Mouse (Mus musculus) adrenal gland, postnatal 36 days (tissue): ENCODE results near the gene Pdia4. TPM values are rescaled to one million over a fixed set of nuclear protein-coding genes. Genes with fewer than 3 reads are reported as not detected.
A peak's percentile ranks its signal among the peaks of the same experiment; 100 is the strongest.
"Not testable (repeated sequence)": the region's sequence is repeated elsewhere in the genome, so short reads cannot be mapped to it uniquely, and the experiment has no call there.

Experiments used
- DNase-seq, 2 experiments: peaks; one replicate each; pipeline ENCODE4 v3.0.0; 2021; ENCODE audit warnings: mixed read lengths in 1 of 2
- total RNA-seq, 2 experiments: library from RNA; stranded (reverse); gene quantifications; 2 replicates each; pipeline ENCODE4 v1.2.3; 2021

The Pdia4 gene
- total RNA-seq, 2 experiments from 2014 or later: 93.8 to 97.5 TPM

DNA sequence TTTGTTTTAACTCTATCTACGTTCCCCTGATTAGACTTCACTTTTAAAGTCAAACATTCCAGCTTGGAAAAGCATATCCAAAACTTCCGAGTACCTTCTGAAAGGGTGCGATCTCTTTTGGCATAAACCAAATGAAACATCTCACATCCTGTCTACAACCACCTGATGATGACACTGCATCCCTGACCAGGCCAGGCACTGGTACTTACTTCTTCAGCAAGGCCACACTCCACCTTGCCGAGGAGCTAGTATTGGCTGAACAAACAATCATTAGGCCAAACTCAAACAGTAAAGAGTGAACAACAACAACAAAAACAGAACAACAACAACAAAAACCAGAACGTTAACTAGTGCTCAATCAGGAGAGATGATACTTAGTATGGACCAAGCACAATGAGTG is 1.9 kb downstream of the Pdia4 start:
- no peak for DNase-seq

DNA sequence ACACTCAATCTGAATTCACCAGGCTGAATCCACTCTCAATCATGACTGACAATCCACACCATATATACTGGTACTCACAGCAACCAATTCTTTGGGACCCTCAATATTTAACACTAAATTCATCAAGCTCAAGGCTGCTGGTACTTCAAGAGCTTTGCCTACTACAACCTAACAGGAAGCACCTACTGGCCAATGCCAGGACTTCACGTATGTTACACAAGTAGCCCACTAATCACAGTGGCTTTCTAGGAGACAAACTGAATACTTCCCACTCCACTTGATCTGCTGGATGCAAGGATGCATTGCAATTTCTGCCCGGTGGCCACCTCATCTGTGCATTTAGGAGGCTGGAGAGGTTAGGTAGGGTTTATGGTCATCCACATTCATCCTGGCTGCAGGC is 3.0 kb downstream of the Pdia4 start:
- DNase-seq: no peak

GRCm38 (mm10) chr6:47809053-47809452 is 4.2 kb downstream of the Pdia4 start:
- no peak for DNase-seq

DNA sequence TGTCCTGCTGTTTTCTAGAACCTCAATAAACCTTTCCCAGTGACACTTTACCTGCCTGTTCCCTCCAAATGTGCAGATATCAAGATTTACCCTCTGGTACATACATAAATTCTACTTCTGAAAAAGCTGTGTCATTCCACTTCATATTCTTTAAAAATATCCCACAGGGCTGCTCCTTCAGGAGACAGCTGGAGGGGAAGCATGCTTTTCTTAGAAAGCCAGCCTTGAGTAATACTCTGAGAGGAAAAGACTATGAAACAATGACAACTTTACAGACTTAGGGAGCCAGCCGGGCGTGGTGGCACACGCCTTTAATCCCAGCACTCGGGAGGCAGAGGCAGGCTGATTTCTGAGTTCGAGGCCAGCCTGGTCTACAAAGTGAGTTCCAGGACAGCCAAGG is 4.7 kb downstream of the Pdia4 start:
- no peak for DNase-seq

DNA sequence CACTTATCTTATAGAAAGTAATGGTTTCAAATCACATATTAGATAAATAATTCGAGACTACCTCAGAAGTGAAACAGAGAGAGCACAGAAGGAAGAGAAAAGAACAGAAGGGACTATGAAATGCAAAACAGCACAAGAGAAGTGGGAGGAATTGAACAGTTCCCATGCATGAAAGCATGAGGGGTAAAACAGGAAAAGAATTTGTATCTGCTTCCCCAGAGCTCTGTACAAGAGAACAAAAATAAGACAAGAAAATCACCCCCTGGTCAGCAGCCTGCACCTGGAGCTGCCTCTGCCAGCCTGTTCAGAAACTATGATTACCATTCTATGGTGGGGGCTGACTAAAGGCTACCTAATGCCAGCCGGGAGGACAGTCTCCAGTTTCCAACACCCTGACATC is 5.8 kb downstream of the Pdia4 start:
- no peak for DNase-seq

GRCm38 (mm10) chr6:47805520-47805919 is 7.7 kb downstream of the Pdia4 start:
- DNase-seq: no peak

DNA sequence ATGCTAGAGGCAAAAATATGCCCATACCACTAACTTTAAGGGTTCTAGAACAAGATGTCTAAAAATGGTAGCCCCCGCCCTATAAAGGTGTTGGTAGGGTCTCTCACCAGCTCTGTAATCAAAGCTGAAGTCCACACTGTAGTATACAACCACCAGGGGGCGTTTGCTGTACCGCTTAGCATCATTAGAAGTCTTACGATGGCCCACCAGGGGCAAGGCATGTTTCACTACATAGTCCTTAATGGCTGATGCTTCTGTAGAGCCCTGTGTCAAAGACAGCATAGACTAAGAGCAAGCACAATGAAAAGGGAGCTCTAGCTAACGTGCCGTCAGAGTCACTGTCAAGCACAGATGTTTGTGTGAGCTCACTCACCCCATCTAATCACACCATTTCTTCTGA is 14.2 kb downstream of the Pdia4 start:
- peak; percentile 38 to 72 for DNase-seq

DNA sequence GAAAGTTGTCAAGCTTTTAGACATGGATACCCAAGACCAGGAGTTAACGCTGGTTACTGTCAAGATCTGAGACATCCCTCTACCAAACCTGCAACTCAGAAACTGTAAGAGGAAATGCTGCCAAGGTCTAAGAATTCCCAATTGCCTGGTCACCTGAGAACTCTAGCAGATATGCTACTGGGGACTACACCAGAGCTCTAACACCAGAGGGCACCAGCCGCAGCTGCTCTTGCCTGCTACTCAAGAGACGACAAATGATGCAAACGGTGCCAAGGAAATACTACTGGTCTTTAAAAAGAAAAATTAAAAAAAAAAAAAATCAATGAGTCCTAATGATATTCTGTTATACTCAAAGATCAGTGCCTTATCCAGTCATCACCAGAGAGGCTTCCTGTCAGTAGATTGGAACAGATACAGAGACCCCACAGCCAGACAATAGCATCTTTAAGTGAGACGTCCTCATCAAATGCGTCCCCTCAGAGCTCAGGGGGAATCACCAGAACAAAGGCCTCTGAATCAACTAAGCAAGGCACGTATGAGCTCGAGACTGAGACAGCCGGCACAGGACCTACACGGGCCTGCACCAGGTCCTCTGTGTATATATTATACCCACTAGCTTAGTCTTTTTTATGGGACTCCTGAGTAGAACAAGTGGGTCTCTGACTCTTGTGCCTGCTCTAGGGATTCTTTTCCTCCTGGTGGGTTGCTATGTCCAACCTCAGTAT is 19.0 kb downstream of the Pdia4 start:
- peak; percentile 50 to 60 for DNase-seq

GRCm38 (mm10) chr6:47793284-47793683 is 19.9 kb downstream of the Pdia4 start:
- DNase-seq: no peak

DNA sequence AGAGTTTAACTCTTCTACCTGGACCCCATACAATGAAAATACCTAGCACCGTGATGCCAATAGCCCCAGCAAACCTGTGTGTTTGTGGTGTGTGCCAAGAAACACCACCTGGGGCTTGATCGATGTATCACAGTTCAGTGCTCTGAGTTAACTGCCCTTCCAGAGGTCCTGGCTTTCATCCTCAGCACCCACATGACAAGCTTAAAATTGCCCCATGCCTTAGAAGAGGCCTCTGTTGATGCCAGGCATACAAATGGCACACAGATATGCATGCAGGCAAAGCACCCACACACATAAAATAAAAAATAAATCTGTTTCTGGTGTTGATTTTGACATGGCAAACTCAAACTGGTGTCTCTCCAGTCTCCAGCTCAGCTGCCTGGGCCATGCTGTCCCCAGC is 20.7 kb downstream of the Pdia4 start:
- no peak for DNase-seq

DNA sequence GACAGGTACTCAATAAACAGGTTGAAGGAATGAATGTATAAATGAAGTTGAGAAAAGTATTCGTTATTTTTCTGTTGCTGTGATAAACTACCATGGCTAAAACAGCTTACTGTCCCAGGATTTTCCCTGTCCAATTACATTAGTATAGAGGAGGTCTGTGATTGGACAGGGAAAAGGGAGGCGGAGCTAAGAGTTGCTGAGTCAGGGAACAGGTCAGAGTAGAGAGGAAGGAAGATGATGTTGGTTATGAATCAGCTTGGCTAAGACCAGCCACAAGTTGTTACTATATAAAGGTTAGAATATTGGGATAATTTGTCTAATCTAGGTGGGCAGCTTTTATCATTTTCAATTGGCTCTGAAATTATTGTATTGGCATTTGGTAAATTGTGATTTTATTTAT is 22.5 kb downstream of the Pdia4 start:
- DNase-seq: peak; percentile 62 to 75

DNA sequence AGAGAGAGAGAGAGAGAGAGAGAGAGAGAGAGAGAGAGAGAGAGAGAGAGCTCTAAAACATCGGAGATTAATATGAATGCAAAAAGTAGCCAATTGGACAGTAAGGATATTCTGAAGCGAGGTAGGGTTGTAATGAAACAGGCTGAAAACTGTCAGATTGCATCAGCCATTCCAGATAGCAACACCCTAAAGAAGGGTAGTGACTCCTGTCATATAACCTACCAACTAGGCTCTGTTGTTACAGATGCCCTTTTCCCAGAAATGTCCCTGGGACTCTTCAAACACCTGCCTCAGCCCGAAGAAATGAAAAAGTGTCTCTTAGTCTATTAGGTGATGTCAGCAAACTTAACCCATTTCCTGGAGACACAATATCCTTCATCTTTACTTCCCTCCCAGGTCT is 24.4 kb downstream of the Pdia4 start:
- DNase-seq: no peak

- DNase-seq: peak; percentile 80 to 83
Observed at GRCm38 (mm10) chr6:47787941-47788736, 25.1 kb downstream of the Pdia4 start.

DNA sequence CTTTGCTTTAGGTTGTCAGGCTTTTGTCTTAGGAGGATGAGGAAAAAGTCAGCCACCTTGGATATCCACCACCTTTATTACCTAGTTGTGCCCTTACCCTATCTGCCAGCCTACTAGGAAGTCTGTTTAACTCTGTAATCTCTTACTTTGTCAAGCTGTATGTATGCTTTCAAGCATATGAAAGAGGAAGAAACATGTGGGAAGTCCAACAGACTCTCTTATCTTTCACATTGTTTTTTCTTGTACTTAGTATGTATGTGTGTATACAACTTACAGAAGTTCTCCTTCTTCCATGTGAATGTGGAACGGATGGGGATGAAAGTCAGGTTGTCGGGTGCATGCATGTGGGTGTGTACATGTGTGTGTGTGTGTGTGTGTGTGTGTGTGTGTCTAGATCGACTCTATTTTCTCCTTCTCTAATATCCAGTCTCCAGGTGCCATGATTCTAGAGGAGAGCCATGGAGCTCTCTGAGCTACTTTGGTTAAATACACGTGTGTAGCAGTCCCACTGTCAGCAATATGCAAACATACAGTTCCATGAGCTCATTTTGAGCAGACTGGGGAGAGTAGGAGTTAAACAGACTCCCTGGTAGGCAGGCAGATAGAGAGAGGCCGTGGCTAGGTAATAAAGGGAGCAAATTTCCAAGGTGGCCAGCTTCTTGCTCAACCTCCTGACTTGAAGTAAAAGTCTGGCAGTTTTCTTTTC is 28.4 kb downstream of the Pdia4 start:
- DNase-seq: no peak

DNA sequence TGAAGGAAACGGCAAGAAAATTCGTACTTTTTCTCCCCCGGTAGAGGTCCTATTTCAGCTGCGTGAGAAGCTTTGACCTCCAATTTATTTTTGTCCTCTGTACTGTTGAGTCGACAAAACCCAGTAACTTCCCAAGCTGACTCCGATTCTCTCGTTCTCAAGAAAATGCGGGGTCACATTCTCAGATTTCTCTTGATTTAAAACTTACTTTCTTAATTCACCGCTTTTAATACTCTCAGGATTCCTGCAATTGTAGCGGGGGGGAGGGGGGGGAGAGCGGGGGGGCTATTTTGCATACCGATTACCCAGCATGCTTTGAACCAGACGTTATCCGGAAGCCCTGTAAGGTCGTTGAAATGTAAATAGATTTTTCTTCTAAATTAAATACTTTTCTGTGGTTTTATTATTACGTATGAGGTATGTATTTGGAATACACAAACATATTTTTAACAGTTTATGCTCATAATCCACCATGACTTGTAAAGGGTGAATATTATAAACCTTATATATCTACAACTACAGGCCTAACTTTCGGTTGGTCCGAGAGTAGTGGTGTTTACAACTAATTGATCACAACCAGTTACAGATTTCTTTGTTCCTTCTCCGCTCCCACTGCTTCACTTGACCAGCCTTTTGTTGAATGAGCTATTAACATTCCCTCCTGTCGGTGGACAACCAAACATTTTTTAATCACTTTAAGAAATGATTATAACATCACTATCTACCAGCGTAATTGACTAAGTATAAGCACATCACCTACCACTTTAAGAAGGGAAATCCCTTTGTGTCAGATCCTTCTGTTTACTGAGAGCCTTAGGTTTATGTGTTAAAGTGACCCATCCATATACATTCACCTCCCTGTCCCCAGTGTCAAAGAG is 31.9 kb downstream of the Pdia4 start:
- DNase-seq: peak in 1 of 2 experiments; percentile 54

DNA sequence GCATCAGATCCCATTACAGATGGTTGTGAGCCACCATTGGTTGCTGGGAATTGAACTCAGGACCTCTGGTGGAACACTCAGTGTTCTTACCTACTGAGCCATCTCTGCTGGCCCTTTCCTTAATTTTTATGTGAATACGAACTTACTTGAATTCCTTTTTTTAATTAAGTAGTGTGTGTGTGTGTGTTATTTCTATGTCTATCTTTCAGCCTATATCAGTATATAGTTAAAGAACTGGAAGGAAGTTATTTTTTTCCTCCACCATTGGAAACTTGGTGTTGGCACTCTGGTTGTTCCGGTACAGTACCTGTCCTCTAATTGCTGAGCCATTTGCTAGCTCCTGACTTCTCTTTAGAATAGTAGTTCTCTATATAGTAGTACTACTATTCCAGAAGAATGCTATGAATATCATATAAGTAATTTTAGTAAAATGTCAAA is 32.6 kb downstream of the Pdia4 start:
- DNase-seq: peak; percentile 19 to 26

GRCm38 (mm10) chr6:47771760-47772159 is 41.5 kb downstream of the Pdia4 start:
- DNase-seq: not testable (repeated sequence)

GRCm38 (mm10) chr6:47771113-47771512 is 42.1 kb downstream of the Pdia4 start:
- DNase-seq: not testable (repeated sequence)

DNA sequence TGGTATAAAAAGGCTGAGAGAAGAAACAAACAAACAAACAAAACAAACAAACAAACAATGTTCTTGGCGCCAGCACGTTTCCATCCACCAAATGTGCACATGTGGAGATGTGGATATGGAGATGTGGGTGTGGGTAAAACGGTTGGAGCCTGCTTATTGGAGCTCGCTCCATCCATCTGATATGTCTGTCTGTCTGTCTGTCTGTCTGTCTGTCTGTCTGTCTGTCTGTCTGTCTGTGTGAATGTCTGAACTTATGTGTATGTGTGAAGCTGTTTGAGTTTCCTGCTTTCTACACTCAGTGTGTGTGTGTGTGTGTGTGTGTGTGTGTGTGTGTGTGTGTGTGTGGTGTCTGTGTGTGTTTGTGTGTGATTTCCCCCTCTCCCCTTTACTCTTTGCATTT is 43.4 kb downstream of the Pdia4 start:
- DNase-seq: not testable (repeated sequence)

DNA sequence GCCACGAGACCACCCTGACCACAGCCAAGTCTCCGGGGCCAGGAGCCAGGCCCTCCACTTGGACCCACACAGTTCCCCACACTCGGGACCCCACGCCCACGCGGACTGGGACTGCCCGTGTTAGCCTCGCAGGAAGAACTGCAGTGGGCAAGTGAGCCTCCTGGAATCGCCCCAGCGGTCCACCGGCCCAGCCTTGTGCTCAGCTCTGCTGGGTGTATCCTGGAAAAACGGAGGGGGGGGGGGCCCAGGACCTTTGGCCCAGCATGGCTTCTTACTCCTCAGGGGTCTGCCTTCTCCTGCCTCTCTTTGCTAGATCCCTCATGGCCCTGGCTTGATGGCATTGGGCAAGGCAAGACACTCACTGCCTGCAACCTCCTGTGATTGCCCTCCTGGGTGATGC is 44.7 kb downstream of the Pdia4 start:
- not testable (repeated sequence) for DNase-seq

DNA sequence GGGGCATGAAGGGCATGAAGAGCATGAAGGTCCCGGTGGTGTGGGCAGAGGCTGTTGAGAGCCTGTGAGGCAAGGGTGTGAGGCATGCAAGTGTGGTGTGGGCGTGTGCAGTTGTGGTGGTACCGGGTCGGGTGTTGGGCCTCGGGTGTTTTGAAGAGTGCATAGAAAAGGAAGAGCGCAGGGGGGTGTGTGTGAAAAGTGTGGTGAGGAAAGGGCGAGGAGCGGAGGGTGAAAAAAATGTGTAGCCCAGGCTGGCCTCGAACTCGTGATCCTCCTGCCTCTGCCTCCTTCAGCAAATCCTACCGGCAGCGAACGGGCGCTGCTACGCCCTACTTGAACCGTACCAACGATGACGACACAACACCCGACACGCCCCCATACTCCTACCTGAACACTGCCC is 45.9 kb downstream of the Pdia4 start:
- DNase-seq: not testable (repeated sequence)

DNA sequence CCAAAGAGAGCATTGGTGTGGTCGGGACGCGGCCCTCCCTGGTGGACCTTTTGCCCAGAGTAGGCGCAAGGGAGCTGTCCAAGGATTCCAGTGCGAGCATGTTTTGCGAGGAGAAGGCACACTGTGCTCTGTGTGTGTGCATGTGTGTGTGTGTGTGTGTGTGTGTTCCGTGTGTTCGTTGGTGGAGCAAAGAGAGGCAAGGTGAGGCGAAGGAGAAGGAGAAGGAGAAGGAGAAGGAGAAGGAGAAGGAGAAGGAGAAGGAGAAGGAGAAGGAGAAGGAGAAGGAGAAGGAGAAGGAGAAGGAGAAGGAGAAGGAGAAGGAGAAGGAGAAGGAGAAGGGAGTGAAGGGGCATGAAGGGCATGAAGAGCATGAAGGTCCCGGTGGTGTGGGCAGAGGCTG is 50.5 kb downstream of the Pdia4 start:
- DNase-seq: not testable (repeated sequence)
